17 mouse cellular contexts compared by ENCODE assay signal in the genomic region with DNA sequence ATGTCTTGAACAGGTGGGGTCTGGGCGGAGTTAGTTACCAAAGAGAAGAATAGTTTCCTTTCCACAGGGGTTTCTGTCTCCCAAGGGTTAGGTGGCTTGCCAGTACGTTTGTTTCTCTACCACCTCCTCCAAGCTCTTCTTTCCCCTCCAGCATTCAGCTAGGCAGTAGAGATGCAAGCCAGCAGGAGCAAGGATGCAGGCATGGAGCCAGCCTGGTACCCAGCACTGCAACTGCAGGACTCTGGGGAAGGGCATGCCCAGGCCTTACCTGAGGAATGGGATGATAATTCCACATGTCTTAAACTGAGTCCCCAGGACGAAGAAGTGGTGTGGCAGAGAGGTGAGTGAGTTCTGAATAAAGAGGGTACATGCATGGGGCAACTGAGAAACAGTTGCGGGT. TPM values are rescaled to one million over a fixed set of nuclear protein-coding genes. Genes with fewer than 3 reads are reported as not detected.
"Had no signal": no experiment of that assay in that cellular context is flagged by ENCODE, and none has a peak within 500 bp of the region (broad histone marks: within the 10 kb centered on the region; RNA-seq: fewer than 3 reads in every experiment).

No protein-coding gene starts in this region.

- H3K27ac ChIP-seq: neural tube, embryonic 13.5 days; neural tube, embryonic 15.5 days; stomach, embryonic 15.5 days; stomach, postnatal 0 days had no signal

- H3K4me3 ChIP-seq: neural tube, embryonic 13.5 days; neural tube, embryonic 15.5 days; stomach, embryonic 15.5 days had no signal

- DNase-seq: retina, postnatal 1 day; right cerebral cortex, adult 18-20 months; right cerebral cortex, postnatal 14 days; right cerebral cortex, postnatal 25 days; right cerebral cortex, postnatal 4 days; spleen, adult 18-20 months; thymus, adult 18-20 months; thymus, adult 2 months; thymus, postnatal 14 days; thymus, postnatal 25 days; thymus, postnatal 36 days; thymus, postnatal 4 days had no signal

RNA-seq across cellular contexts. Expression of a gene that starts 12.2 kb away (rescaled TPM):
- total RNA-seq: neutrophil, adult 5-6 weeks had no signal
